Mouse (Mus musculus): ENCODE results near the gene Ncam1.

DNA sequence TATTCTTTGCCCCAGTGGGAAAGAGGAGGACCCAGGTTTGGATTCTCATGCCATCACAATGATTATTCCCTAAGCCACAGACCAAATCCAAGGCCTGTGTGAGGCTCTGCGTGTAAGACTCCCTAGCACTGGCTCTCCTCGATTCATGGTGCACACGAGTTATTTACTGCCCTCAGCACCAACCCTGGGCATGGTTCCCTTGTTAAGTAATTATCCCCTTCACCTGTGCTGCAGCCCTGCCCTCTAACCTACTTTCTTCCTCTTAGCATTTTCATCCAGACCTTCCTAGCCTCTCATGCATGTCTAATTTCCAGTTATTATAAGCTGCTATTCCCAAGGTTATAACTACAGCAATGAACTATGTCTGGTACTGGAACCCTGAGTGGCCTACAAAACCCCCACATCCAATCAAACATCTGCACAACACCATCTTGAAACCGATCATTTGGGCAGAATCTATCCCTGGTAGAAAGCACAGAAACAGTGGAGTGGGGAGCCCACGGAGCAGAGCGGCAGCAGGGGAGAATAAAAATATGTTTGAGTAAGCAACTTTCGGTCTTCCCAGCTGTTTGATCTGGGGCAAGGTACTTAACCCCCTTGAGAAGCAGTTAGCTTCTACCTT, 116.8 kb downstream of the Ncam1 start:
- TF ChIP-seq CTCF (IDR thresholded peaks at IDR 0.05; ENCODE audit: control insufficient read depth, insufficient read depth, low read length) (no peak), POLR2A (IDR thresholded peaks at IDR 0.05; ENCODE audit: borderline replicate concordance, control insufficient read depth, low read depth, low read length) (no peak)
